Mouse (Mus musculus) liver, adult 2 months (tissue): ENCODE data around the gene Coch.
"Not testable (repeated sequence)": the region's sequence is repeated elsewhere in the genome, so short reads cannot be mapped to it uniquely, and the experiment has no call there.

ENCODE experiments used
- CTCF ChIP-seq: fragments of 200-500 bp; IDR thresholded peaks from 2 replicates; pipeline ENCODE4 v1.5.1; 2011; ENCODE audit warnings: low read depth, low read length, control low read depth
- POLR2A ChIP-seq: fragments of 200-500 bp; IDR thresholded peaks from 2 replicates; pipeline ENCODE4 v1.6.1; 2011; ENCODE audit warnings: low read length, control low read depth; ENCODE audit not compliant: insufficient read depth; ENCODE audit errors: extremely low read depth

DNA sequence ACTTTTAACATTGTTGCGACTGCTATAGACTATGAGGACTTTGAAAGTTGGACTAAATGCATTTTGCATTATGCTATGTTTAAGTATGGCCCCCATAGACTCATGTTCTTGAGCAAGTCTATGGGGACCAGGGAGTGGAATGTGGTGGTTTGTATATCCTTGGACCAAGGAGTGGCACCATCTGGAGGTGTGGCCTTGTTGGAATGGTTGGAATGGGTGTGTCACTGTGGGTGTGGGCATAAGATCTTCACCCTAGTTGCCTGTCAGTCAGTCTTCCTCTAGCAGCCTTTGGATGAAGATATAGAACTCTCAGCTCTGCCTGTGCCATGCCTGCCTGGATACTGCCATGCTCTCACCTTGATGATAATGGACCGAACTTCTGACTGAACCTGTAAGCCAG is 15.3 kb upstream of the Coch start:
- not testable (repeated sequence) for TF ChIP-seq CTCF, POLR2A
